Mouse (Mus musculus) liver, embryonic 14.5 days (tissue): ENCODE measurements at regions not wholly inside any gene's neighbourhood (a gene's known extent, or its start where the extent isn't known, plus 50 kb on each side); places are given as distances from the start of the nearest gene placed in this dataset.

Experiments used
- CTCF ChIP-seq: IDR thresholded peaks from 2 replicates; pipeline ENCODE4 v1.5.1; 2016; ENCODE audit warnings: antibody characterized with exemption, low read depth, control low read depth
- EP300 ChIP-seq: IDR thresholded peaks from 2 replicates; pipeline ENCODE4 v1.6.1; 2016; ENCODE audit warnings: antibody characterized with exemption, low read depth

DNA sequence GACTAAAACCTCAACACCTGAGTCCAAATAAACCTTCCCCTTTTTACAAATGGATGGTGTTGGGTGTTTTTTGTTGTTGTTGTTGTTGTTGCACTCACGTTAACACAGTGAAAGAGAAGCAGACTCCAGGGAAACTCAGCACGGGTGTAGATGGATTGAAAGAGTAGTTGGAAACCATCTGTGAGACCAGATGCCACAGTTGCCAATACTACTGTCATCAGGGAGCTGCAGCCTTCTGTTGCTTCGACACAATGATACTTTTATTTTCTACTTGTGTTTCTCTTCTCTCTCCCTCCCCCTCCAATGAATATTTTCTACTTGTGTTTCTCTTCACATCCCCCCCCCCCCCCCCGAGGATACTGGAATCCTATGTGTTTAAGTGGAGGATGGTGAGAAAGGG is 382.7 kb downstream of the Fam84a start:
- TF ChIP-seq CTCF = no peak
- TF ChIP-seq EP300 = no peak
